Mouse (Mus musculus) cortical plate, adult 2 months (tissue): Measurements from ENCODE around the gene Tardbp. TPM values are rescaled to one million over a fixed set of nuclear protein-coding genes. Genes with fewer than 3 reads are reported as not detected.
A peak's percentile ranks its signal among the peaks of the same experiment; 100 is the strongest.

Experiments
- H3K27ac ChIP-seq: fragments of 200-500 bp; 2 replicates; pipeline ENCODE4 v1.5.1; 2012; ENCODE audit warnings: low read length, control low read depth, inconsistent platforms; ENCODE audit not compliant: insufficient read depth
- H3K4me1 ChIP-seq: fragments of 200-500 bp; 2 replicates; pipeline ENCODE4 v1.6.1; 2011; ENCODE audit warnings: low read length; ENCODE audit not compliant: control insufficient read depth, insufficient read depth
- H3K4me3 ChIP-seq: fragments of 200-500 bp; 2 replicates; pipeline ENCODE4 v1.5.1; 2011; ENCODE audit warnings: mild to moderate bottlenecking, low read length, control low read depth; ENCODE audit not compliant: insufficient read depth
- CTCF ChIP-seq: fragments of 200-500 bp; IDR thresholded peaks from 2 replicates; pipeline ENCODE4 v1.5.1; 2011; ENCODE audit warnings: mild to moderate bottlenecking, control low read depth, low read length; ENCODE audit not compliant: insufficient read depth; ENCODE audit errors: extremely low read depth
- POLR2A ChIP-seq: fragments of 200-500 bp; IDR thresholded peaks from 2 replicates; pipeline ENCODE4 v1.6.1; 2011; ENCODE audit warnings: mild to moderate bottlenecking, low read length, control low read depth; ENCODE audit not compliant: insufficient read depth; ENCODE audit errors: extremely low read depth
- polyA plus RNA-seq: library from polyadenylated mRNA; depleted of rRNA; stranded (reverse); fragments of >200 nt; gene quantifications from 2 replicates; pipeline ENCODE4 v1.2.3, GENCODE M21; 2012

Gene Tardbp
- polyA plus RNA-seq, 1 experiment, result 235 TPM

DNA sequence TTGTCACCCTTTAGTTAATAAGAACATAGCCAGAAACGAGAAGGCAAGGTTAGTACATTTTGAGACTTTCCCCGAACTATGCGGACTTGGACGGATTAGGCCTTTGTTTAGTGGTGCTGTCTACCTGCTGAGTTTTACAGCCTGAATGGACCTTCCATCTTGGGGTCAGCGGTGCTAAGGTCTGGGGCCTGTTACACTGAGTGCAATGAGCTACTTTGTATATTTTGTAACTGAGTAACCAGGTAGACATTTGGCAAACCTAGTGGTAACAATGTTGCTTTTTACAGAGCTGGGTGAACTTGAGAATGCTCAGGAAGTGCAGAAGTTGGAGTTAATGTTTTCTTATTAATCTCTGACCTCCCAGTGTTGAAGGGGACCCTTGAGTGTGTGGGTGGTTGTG, 14.3 kb upstream of the Tardbp start:
- H3K27ac ChIP-seq, result no peak overlapping the region
- TF ChIP-seq POLR2A, result no peak
- no peak for TF ChIP-seq CTCF
- H3K4me1 ChIP-seq, result no peaks in the 10 kb centered on the region
- no peak overlapping the region for H3K4me3 ChIP-seq

DNA sequence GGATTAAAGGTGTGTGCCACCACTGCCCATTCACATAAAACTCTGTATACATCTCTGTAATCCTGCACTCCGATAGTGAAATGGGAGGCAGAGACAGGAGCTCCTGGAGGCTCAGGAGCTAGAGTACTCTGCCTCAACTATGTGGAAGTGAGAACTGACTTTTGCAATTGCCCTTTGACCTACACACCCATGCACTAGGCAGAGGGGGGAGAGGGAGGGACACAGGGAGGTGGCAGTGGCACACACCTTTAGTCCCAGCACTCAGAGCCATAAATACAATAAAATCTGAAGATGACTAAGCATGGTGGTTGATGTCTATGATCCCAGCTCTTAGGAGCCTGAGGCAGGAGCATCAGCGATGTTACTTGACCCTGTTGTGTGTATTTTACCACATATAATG, 12.6 kb upstream of the Tardbp start:
- H3K4me3 ChIP-seq, result no peak overlapping the region
- no peak overlapping the region for H3K27ac ChIP-seq
- no peaks in the 10 kb centered on the region for H3K4me1 ChIP-seq
- TF ChIP-seq POLR2A (no peak), CTCF (no peak)

DNA sequence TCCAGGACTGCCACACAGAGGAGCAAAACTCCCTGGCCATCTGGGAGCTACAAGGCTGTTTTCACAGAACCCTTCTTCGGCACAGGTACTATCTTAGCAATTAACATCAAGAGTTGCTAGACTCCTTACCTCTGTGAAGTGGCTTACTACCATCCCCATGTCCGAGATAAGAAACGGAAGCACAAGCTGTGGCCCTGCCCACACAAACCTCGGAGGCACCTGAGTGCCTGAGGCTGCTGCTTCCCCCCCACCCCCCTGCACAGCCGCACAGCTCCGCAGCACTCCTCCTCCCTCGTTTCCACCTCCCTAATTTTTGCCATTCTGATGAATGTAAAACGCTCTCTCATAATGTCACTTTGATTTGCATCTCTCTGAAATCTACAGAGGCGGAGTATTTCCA, 11.5 kb upstream of the Tardbp start:
- Histone ChIP-seq H3K4me1 (no peaks in the 10 kb centered on the region), H3K27ac (no peak overlapping the region), H3K4me3 (no peak overlapping the region)
- TF ChIP-seq POLR2A, result no peak
- TF ChIP-seq CTCF, result no peak

DNA sequence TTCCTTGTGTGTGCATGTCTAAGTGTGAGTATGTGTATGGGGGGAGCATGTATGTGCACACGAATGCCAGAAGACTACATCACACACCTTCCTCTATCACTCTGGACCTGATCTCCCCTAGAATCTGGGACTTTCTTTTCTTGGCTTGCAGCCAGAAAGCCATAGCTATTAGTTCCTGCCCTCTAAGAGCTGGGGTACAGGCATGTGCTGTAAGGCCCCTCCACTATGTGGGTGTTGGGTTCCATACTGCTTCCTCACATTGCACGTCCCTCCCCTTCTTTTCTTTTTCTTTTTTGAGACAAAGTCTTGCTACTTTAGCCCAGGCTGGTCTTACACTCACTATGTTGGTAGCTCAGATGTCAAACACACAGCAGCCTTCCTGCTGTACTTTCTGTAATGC, 8.5 kb upstream of the Tardbp start:
- TF ChIP-seq CTCF (no peak), POLR2A (no peak)
- H3K4me1 ChIP-seq, result no peaks in the 10 kb centered on the region
- no peak overlapping the region for H3K4me3 ChIP-seq
- no peak overlapping the region for H3K27ac ChIP-seq

DNA sequence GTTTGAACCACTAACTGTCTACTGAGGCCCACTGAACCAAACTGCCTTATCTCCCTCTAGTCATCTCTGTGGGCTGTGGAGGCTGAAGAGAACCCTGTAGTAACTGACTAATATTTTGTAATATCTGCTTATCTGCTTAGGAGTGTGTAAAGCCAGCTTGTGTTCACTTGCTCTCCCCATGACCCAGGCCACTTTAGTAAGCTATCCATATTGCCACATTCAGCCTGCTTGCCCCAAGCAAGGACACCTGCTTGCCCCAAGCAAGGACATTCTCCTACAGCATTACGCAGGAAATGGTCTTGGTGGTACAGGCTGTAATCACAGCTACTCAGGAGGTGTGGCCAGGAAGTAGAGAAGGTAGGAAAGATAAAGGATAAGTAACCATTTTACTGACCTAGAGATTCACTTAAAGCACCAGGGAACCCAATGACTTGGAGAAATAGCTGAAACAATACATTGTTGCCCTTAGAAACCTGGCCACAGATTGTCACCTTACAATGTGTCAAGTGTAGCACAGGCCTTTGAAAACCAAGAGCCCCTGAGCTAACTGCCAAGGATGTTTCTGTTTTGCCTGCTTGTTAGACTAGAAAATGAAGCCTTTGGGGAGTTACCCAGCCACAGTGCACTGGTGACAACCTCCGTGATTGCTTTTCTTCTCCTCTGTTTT, 6.7 kb upstream of the Tardbp start:
- Histone ChIP-seq H3K4me1 (no peaks in the 10 kb centered on the region), H3K4me3 (no peak overlapping the region)
- TF ChIP-seq CTCF (no peak), POLR2A (no peak)

DNA sequence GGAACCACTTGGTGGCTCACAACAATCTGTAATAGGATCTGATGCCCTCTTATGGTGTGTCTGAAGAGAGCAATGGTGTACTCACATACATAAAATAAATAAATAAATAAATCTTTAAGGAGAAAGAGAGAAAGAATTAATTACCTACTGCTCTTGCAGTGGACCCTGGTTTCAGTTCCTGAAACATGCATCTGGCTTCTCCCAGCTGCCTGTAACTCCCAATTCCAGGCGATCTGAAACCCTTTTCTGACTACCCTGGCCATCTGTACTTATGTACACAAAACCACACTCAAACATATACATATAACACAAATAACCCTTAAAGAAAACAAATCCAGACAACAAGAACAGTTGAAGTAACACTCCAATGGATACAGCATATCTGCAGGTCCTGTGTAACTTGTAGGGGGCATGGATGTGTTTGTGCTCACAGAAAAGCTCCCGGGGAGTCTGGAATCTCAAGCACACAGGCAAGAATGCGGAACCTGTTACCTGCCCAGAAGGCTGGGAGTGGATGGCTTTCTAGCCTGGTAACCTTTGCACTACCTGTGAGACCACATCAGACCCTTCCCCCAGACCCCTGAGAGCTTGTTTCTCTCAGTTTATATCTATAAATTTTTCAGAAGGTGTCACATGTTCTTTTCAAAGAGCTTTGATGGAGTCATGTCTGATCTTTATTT, 5.3 kb upstream of the Tardbp start:
- H3K4me3 ChIP-seq, result no peak overlapping the region
- no peak overlapping the region for H3K27ac ChIP-seq
- H3K4me1 ChIP-seq, result no peaks in the 10 kb centered on the region
- no peak for TF ChIP-seq POLR2A
- no peak for TF ChIP-seq CTCF

More for the DNA sequence above, 6.7 kb upstream of the Tardbp start:
- H3K27ac ChIP-seq, result no peak overlapping the region

DNA sequence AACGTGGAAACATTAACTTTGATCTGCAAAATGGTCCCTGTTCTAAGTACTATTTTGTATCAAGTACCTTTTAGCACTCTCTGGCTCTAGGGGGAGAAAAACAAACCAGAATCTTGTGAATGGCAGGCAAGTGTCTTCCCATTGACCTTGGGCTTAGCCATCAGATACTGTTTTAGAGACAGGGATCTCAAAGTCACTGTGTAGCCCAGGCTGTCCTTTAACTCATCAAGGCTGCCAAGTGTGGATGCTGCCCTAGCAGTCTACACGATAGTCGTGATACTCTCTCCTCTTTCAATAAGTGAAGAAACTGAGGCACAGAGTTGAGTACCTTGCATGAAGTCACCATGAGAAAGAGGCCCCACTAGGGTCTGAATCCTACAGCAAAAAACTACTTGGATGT, 427 bp upstream of the Tardbp start:
- Histone ChIP-seq H3K4me1 (peaks cover 3% of the 10 kb centered on the region), H3K4me3 (no peak overlapping the region; the same call in 1 of the 2 replicates), H3K27ac (no peak overlapping the region)
- TF ChIP-seq CTCF, result no peak
- no peak for TF ChIP-seq POLR2A

DNA sequence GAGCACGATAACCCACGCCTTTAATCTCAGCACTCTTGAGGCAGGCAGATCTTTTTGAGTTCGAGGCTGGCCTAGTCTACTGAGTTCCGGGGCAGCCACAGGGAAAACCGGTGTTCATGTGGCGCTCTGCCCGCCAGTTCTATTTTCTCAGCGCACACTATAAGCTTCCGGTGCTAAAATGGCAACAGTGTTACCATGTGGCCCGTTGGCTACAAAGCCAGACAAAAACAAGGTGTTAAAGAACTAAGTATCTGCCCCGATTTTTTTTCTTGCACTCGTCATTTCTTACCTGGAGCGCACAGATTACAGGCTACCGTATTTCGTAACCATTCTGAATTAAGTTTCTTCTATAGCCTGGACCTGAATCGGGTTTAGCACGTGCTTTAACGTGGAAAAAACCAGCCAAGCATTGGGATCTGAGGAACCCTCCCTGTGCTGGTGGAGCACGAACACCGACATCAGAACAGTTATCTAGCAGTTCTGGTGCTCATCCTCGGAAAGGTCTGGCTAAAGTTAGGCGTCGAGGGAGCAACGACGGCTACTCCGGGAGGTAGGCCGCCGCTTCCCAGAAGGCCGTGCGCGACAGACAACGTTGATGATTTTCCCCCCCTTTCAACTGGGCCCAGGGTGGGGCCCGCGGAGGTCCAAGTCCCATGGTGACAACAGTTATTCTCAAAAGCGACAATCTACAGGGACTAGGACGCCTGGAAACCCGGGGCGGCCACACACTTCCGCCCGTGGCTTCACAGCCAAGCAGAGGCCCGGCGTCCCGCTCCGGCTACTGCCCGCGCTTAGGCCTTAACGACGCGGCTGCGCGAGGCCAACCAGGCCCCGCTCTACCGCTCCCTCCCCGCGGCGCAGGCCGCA, 830 bp downstream of the Tardbp start:
- Histone ChIP-seq H3K4me1 (peaks cover 3% of the 10 kb centered on the region), H3K27ac (peak overlapping the region; percentile 79), H3K4me3 (peak overlapping the region; percentile 59)
- no peak for TF ChIP-seq CTCF
- TF ChIP-seq POLR2A, result no peak

DNA sequence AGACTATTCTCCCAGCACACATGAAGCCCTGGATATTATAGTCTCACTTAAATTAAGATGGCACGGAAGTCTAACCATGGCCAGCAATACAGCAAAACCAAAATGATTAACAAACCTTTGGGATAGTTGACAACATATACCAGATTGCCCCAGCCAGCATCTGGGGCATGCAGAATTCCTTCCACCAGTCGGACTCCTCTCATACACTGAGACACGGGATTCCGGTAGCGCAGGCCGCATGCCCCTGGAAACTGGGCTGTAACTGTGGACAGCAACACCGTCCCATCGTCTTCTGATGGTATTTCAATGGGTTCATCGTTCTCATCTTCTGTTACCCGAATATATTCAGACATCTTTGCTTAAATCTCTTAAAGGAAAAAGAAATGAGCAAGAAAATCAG, 1.8 kb downstream of the Tardbp start:
- H3K27ac ChIP-seq, result no peak overlapping the region
- no peak for TF ChIP-seq POLR2A
- no peak for TF ChIP-seq CTCF
- H3K4me1 ChIP-seq, result peaks cover 3% of the 10 kb centered on the region
- no peak overlapping the region; the same call in 1 of the 2 replicates for H3K4me3 ChIP-seq

DNA sequence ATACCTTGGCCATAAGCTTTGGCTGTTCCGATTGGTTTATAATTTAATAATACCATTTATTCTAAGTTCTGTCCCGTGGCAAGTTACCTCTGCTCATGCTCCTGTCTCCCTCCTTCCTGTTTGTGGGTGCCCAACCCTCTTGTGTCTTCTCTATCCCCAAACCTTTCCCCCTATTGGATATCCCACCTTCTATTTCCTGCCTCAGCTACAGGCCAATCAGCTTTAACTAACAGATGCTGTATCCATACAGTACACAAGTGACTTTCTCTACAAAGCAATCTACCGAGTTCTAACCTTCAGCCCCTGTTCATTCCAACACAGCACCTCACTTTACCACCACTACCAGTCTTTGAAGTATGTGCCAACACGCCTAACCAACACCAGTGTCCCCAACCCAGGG, 3.2 kb downstream of the Tardbp start:
- Histone ChIP-seq H3K4me3 (no peak overlapping the region), H3K27ac (no peak overlapping the region), H3K4me1 (peaks cover 3% of the 10 kb centered on the region)
- TF ChIP-seq POLR2A, result no peak
- TF ChIP-seq CTCF, result no peak

DNA sequence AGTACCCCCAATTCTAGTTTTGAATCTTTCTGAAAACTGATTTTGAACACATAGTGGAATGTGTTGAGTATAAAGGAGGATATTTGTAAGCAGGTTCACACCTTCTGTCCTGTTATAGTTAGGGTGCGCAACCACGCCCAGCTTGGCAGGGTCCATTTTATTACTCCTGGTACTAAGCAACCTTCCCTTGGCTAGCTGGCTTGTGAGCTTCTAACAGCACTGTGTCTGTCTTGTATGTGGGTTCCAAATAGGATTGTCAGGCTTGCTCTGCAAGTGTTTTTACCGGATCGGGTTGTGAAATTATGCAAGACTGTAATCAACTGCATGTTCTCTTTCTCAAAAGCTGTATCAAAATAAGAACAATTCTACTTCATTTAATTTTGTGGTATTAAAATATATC, 4.3 kb downstream of the Tardbp start:
- Histone ChIP-seq H3K4me3 (no peak overlapping the region), H3K27ac (no peak overlapping the region), H3K4me1 (peaks cover 3% of the 10 kb centered on the region)
- TF ChIP-seq POLR2A (no peak), CTCF (no peak)
